Mouse (Mus musculus) ZHBTc4 (cell line): ENCODE measurements around the gene Ctrc.

Experiments
- DNase-seq: peaks from one replicate; pipeline ENCODE4 v3.0.0-alpha.2; 2011; ENCODE audit warnings: low read depth, low spot score

Gene Ctrc

GRCm38 (mm10) chr4:141867498-141867897 lies 21.3 kb upstream of the Ctrc start:
- no peak for DNase-seq

GRCm38 (mm10) chr4:141866933-141867490 lies 20.9 kb upstream of the Ctrc start:
- DNase-seq: peak; percentile 43

- DNase-seq: no peak
These were observed 19.4 kb upstream of the Ctrc start for GRCm38 (mm10) chr4:141865600-141865999.

GRCm38 (mm10) chr4:141865006-141865405 lies 18.8 kb upstream of the Ctrc start:
- peak; percentile 71 for DNase-seq

- DNase-seq: no peak
These were observed 18.3 kb upstream of the Ctrc start for GRCm38 (mm10) chr4:141864506-141864905.

- DNase-seq: no peak
These were observed 17.6 kb upstream of the Ctrc start for GRCm38 (mm10) chr4:141863726-141864280.

- no peak for DNase-seq
These were observed 16.7 kb upstream of the Ctrc start for GRCm38 (mm10) chr4:141862867-141863266.

GRCm38 (mm10) chr4:141861591-141862295 lies 15.6 kb upstream of the Ctrc start:
- no peak for DNase-seq

GRCm38 (mm10) chr4:141860246-141860841 lies 14.2 kb upstream of the Ctrc start:
- DNase-seq: no peak

GRCm38 (mm10) chr4:141859351-141859750 lies 13.2 kb upstream of the Ctrc start:
- DNase-seq: no peak

GRCm38 (mm10) chr4:141858501-141858900 lies 12.3 kb upstream of the Ctrc start:
- no peak for DNase-seq

GRCm38 (mm10) chr4:141857422-141857930 lies 11.3 kb upstream of the Ctrc start:
- peak; percentile 86 for DNase-seq

- DNase-seq: peak; percentile 47
These were observed 7.3 kb upstream of the Ctrc start for GRCm38 (mm10) chr4:141853437-141853836.

GRCm38 (mm10) chr4:141834536-141835095 lies 11.5 kb downstream of the Ctrc start:
- no peak for DNase-seq

- DNase-seq: no peak
These were observed 12.2 kb downstream of the Ctrc start for GRCm38 (mm10) chr4:141833911-141834310.

GRCm38 (mm10) chr4:141831361-141831760 lies 14.8 kb downstream of the Ctrc start:
- peak; percentile 81 for DNase-seq

- DNase-seq: peak; percentile 42
These were observed 15.8 kb downstream of the Ctrc start for GRCm38 (mm10) chr4:141830381-141830780.

GRCm38 (mm10) chr4:141828177-141828576 lies 18.0 kb downstream of the Ctrc start:
- DNase-seq: no peak

GRCm38 (mm10) chr4:141827401-141827800 lies 18.8 kb downstream of the Ctrc start:
- no peak for DNase-seq

GRCm38 (mm10) chr4:141826060-141826459 lies 20.1 kb downstream of the Ctrc start, which contains the start of gene Cela2a:
Cela2a (minus strand) TSS chr4:141826160.
- no peak for DNase-seq

- peak; percentile 89 for DNase-seq
These were observed 23.2 kb downstream of the Ctrc start for GRCm38 (mm10) chr4:141822979-141823378.

- peak; percentile 74 for DNase-seq
These were observed 24.1 kb downstream of the Ctrc start for GRCm38 (mm10) chr4:141822089-141822488.
